Mouse (Mus musculus) ES-Bruce4 (cell line): ENCODE measurements around the gene Eif5b. TPM values are rescaled to one million over a fixed set of nuclear protein-coding genes. Genes with fewer than 3 reads are reported as not detected.

Source experiments
- H3K27ac ChIP-seq: 2 replicates; pipeline ENCODE4 v1.5.1; 2012; ENCODE audit warnings: low read length, inconsistent platforms; ENCODE audit not compliant: insufficient read depth
- H3K27me3 ChIP-seq: 2 replicates; pipeline ENCODE4 v1.6.1; 2012; ENCODE audit warnings: mild to moderate bottlenecking, low read length, inconsistent platforms; ENCODE audit not compliant: control insufficient read depth, poor library complexity, insufficient read depth, severe bottlenecking
- H3K36me3 ChIP-seq: 2 replicates; pipeline ENCODE4 v1.6.1; 2012; ENCODE audit warnings: inconsistent platforms, mild to moderate bottlenecking, low read length, moderate library complexity; ENCODE audit not compliant: control insufficient read depth, poor library complexity, insufficient read depth, severe bottlenecking
- H3K4me1 ChIP-seq: one replicate; pipeline ENCODE4 v1.8.1; 2011; ENCODE audit warnings: low read length; ENCODE audit not compliant: control insufficient read depth, insufficient read depth
- H3K4me3 ChIP-seq: 2 replicates; pipeline ENCODE4 v1.5.1; 2011; ENCODE audit warnings: low read depth, mild to moderate bottlenecking, low read length
- H3K9ac ChIP-seq: 2 replicates; pipeline ENCODE4 v1.6.1; 2012; ENCODE audit warnings: low read depth, mild to moderate bottlenecking, inconsistent platforms; ENCODE audit not compliant: poor library complexity, severe bottlenecking
- H3K9me3 ChIP-seq: replicated peaks from 2 replicates; pipeline ENCODE4 v1.6.1; 2012; ENCODE audit warnings: mild to moderate bottlenecking, low read length, inconsistent platforms; ENCODE audit not compliant: control insufficient read depth, poor library complexity, insufficient read depth, severe bottlenecking
- CTCF ChIP-seq: IDR thresholded peaks from one replicate; pipeline ENCODE4 v1.8.1; 2011; ENCODE audit warnings: low read depth, low read length
- EP300 ChIP-seq: IDR thresholded peaks from 2 replicates; pipeline ENCODE4 v1.6.1; 2011; ENCODE audit warnings: low read depth, low read length; ENCODE audit not compliant: insufficient read depth
- POLR2A ChIP-seq: IDR thresholded peaks from one replicate; pipeline ENCODE4 v1.8.1; 2011; ENCODE audit warnings: low read length; ENCODE audit not compliant: insufficient read depth
- polyA plus RNA-seq: library from polyadenylated mRNA; stranded (reverse); fragments of >200 nt; gene quantifications from 2 replicates; pipeline ENCODE4 v1.2.4, GENCODE M21; 2011; ENCODE audit warnings: low read depth; ENCODE audit not compliant: missing spikeins, insufficient read depth, insufficient read length

The Eif5b gene
- polyA plus RNA-seq, 1 experiment: 92.7 TPM

- Histone ChIP-seq H3K27me3 (no peaks in the 10 kb centered on the region), H3K36me3 (peaks cover 46% of the 10 kb centered on the region), H3K27ac (no peak overlapping the region), H3K4me1 (no peaks in the 10 kb centered on the region), H3K4me3 (no peak overlapping the region), H3K9ac (no peak overlapping the region), H3K9me3 (no peaks in the 10 kb centered on the region)
- TF ChIP-seq CTCF (no peak), EP300 (no peak), POLR2A (no peak)
Observed at GRCm38 (mm10) chr1:38035521-38035920, 37.7 kb downstream of the Eif5b start.

GRCm38 (mm10) chr1:38037375-38037774 is 39.6 kb downstream of the Eif5b start:
- Histone ChIP-seq H3K9me3 (no peaks in the 10 kb centered on the region), H3K27me3 (no peaks in the 10 kb centered on the region), H3K4me3 (no peak overlapping the region), H3K27ac (no peak overlapping the region), H3K36me3 (peaks cover 52% of the 10 kb centered on the region), H3K9ac (no peak overlapping the region), H3K4me1 (no peaks in the 10 kb centered on the region)
- TF ChIP-seq EP300: no peak

GRCm38 (mm10) chr1:38038898-38039297 is 41.1 kb downstream of the Eif5b start:
- no peaks in the 10 kb centered on the region for H3K27me3 ChIP-seq

GRCm38 (mm10) chr1:38048121-38048520 is 50.3 kb downstream of the Eif5b start:
- Histone ChIP-seq H3K9ac (no peak overlapping the region), H3K4me3 (no peak overlapping the region), H3K27me3 (no peaks in the 10 kb centered on the region), H3K4me1 (no peaks in the 10 kb centered on the region), H3K9me3 (no peaks in the 10 kb centered on the region), H3K36me3 (peaks cover 81% of the 10 kb centered on the region), H3K27ac (no peak overlapping the region)
- TF ChIP-seq POLR2A (no peak), CTCF (no peak), EP300 (no peak)

More at GRCm38 (mm10) chr1:38038898-38039297, 41.1 kb downstream of the Eif5b start:
- H3K9me3 ChIP-seq: no peaks in the 10 kb centered on the region
- peaks cover 42% of the 10 kb centered on the region for H3K36me3 ChIP-seq
- H3K27ac ChIP-seq: no peak overlapping the region
- no peaks in the 10 kb centered on the region for H3K4me1 ChIP-seq
- H3K4me3 ChIP-seq: no peak overlapping the region
- no peak for TF ChIP-seq CTCF
- H3K9ac ChIP-seq: no peak overlapping the region

GRCm38 (mm10) chr1:38049562-38049961 is 51.8 kb downstream of the Eif5b start:
- Histone ChIP-seq H3K27me3 (no peaks in the 10 kb centered on the region), H3K36me3 (peaks cover 90% of the 10 kb centered on the region), H3K4me3 (no peak overlapping the region), H3K27ac (no peak overlapping the region), H3K9ac (no peak overlapping the region), H3K4me1 (no peaks in the 10 kb centered on the region), H3K9me3 (no peaks in the 10 kb centered on the region)
- TF ChIP-seq EP300 (no peak), CTCF (no peak), POLR2A (no peak)

GRCm38 (mm10) chr1:38055176-38055575 is 57.4 kb downstream of the Eif5b start:
- no peak overlapping the region for H3K9ac ChIP-seq
- H3K4me1 ChIP-seq: peaks cover 2% of the 10 kb centered on the region
- no peak overlapping the region for H3K4me3 ChIP-seq
- H3K9me3 ChIP-seq: no peaks in the 10 kb centered on the region
- H3K36me3 ChIP-seq: peaks cover 83% of the 10 kb centered on the region
- no peak for TF ChIP-seq POLR2A
- TF ChIP-seq EP300: no peak
- TF ChIP-seq CTCF: no peak
- H3K27me3 ChIP-seq: no peaks in the 10 kb centered on the region
- H3K27ac ChIP-seq: no peak overlapping the region
